Mouse (Mus musculus) spleen, postnatal 4 days (tissue): Measurements from ENCODE around the gene Rbp1.

Source experiments
- DNase-seq, 2 experiments: peaks; one replicate each; pipeline ENCODE4 v3.0.0; 2022; ENCODE audit warnings: low spot score in 2 of 2

Gene Rbp1

GRCm38 (mm10) chr9:98422656-98423055 lies at the start of gene Rbp1:
Gene Rbp1, plus strand, starts transcription at chr9:98422961.
- DNase-seq = no peak

GRCm38 (mm10) chr9:98373358-98373757 lies 49.4 kb upstream of the Rbp1 start:
- no peak for DNase-seq

- no peak for DNase-seq
Observed at GRCm38 (mm10) chr9:98374897-98375296, 47.9 kb upstream of the Rbp1 start.

- no peak for DNase-seq
Observed at GRCm38 (mm10) chr9:98375329-98376170, 47.2 kb upstream of the Rbp1 start.

- DNase-seq = no peak
Observed at GRCm38 (mm10) chr9:98379736-98380135, 43.0 kb upstream of the Rbp1 start.

GRCm38 (mm10) chr9:98380593-98380992 lies 42.2 kb upstream of the Rbp1 start:
- DNase-seq = no peak

GRCm38 (mm10) chr9:98387741-98388632 lies 34.8 kb upstream of the Rbp1 start:
- no peak for DNase-seq

GRCm38 (mm10) chr9:98388633-98388965 lies 34.2 kb upstream of the Rbp1 start:
- DNase-seq = no peak

GRCm38 (mm10) chr9:98393496-98393895 lies 29.3 kb upstream of the Rbp1 start:
- no peak for DNase-seq

- no peak for DNase-seq
Observed at GRCm38 (mm10) chr9:98397211-98397610, 25.6 kb upstream of the Rbp1 start.

GRCm38 (mm10) chr9:98397866-98398265 lies 24.9 kb upstream of the Rbp1 start:
- no peak for DNase-seq

GRCm38 (mm10) chr9:98400185-98400894 lies 22.4 kb upstream of the Rbp1 start:
- no peak for DNase-seq

- DNase-seq = no peak
Observed at GRCm38 (mm10) chr9:98401611-98402010, 21.1 kb upstream of the Rbp1 start.

GRCm38 (mm10) chr9:98407771-98408170 lies 15.0 kb upstream of the Rbp1 start:
- DNase-seq = no peak

GRCm38 (mm10) chr9:98409137-98409536 lies 13.6 kb upstream of the Rbp1 start:
- peak; percentile 62 to 84 for DNase-seq

- no peak for DNase-seq
Observed at GRCm38 (mm10) chr9:98415427-98415826, 7.3 kb upstream of the Rbp1 start.

GRCm38 (mm10) chr9:98417919-98418318 lies 4.8 kb upstream of the Rbp1 start:
- DNase-seq = no peak

GRCm38 (mm10) chr9:98418346-98418745 lies 4.4 kb upstream of the Rbp1 start:
- no peak for DNase-seq

GRCm38 (mm10) chr9:98420666-98421065 lies 2.1 kb upstream of the Rbp1 start:
- DNase-seq = no peak

GRCm38 (mm10) chr9:98421903-98422302 lies 858 bp upstream of the Rbp1 start:
- no peak for DNase-seq

GRCm38 (mm10) chr9:98423691-98424090 lies 930 bp downstream of the Rbp1 start:
- no peak for DNase-seq

- DNase-seq = no peak
Observed at GRCm38 (mm10) chr9:98424291-98424690, 1.5 kb downstream of the Rbp1 start.
